ENCODE assay signal across 14 mouse cellular contexts in the genomic region with DNA sequence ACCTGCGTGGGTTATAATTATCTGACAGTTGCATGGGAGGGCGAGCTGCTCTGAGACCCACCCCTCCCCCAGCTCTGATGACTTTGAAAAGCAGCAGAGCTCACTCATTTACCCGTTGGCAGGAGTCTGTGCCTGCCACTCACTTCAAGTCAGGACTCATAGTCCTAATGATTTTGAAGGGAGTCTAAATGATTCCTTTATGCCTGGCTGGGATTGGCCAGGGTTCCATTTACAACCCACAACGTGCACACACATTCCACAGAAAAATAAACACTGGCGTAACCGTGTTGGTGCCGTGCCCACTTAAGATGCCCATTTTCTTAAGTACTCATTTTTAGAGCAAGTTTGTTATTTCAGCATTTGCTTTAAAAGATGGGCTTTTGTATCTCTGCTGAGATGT.
A peak's percentile ranks its signal among the peaks of the same experiment; 100 is the strongest.
DNase-seq lines count a peak whose midpoint lies in the region; ATAC-seq and TF ChIP-seq lines count a peak whose summit lies in the region.
"Had no signal": no experiment of that assay in that cellular context is flagged by ENCODE, and none has a peak within 500 bp of the region (broad histone marks: within the 10 kb centered on the region; RNA-seq: fewer than 3 reads in every experiment).

No protein-coding gene starts in this region.

- no peaks in the 10 kb centered on the region for H3K27me3 ChIP-seq in heart, embryonic 14.5 days (ENCODE audit: control insufficient read depth, insufficient read depth, low read length)
- no peaks in the 10 kb centered on the region for H3K27me3 ChIP-seq in limb, embryonic 14.5 days (ENCODE audit: control insufficient read depth, insufficient read depth, low read length)
- H3K27me3 ChIP-seq: intestine, embryonic 15.5 days had no signal

- 0 out of 4 replicates have a peak overlapping the region, but pooled peaks of 1 of the 2 experiments have one; percentile 2 for H3K27ac ChIP-seq in heart, embryonic 14.5 days (replicated peaks in 1 of 2; ENCODE audit: control insufficient read depth in 1 of 2, insufficient read depth in 1 of 2, low read depth in 2 of 2, low read length in 2 of 2)
- peak overlapping the region; percentile 27 for H3K27ac ChIP-seq in limb, embryonic 14.5 days (replicated peaks; ENCODE audit: low read depth, low read length)
- H3K27ac ChIP-seq: forebrain, embryonic 10.5 days; intestine, embryonic 15.5 days had no signal

- 43% methylated on average over 7 of the region's 7 CpGs for WGBS in heart, embryonic 14.5 days
- 34% methylated on average over 7 of the region's 7 CpGs for WGBS in limb, embryonic 14.5 days

- H3K4me3 ChIP-seq in heart, embryonic 14.5 days (ENCODE audit: control insufficient read depth in 1 of 2, insufficient read depth in 1 of 2, low read depth in 1 of 2, low read length in 2 of 2): no peak overlapping the region
- H3K4me3 ChIP-seq in limb, embryonic 14.5 days (replicated peaks; ENCODE audit: low read length): no peak overlapping the region
- H3K4me3 ChIP-seq: forebrain, embryonic 10.5 days; intestine, embryonic 15.5 days had no signal

- no peak for DNase-seq in heart, adult 11 months
- peak; percentile 82 for DNase-seq in NIH3T3 (ENCODE audit: low read depth)
- DNase-seq in limb, embryonic 14.5 days (ENCODE audit: low spot score): peak; percentile 32
- DNase-seq in lung, postnatal 25 days (ENCODE audit: low spot score): peak; percentile 20
- DNase-seq in right cerebral cortex, postnatal 36 days (ENCODE audit: low spot score in 2 of 2): no peak
- no peak for DNase-seq in embryo, embryonic 11 days
- DNase-seq: cerebellum, adult 11-12 months; midbrain, embryonic 14.5 days; right cerebral cortex, postnatal 4 days; thymus, postnatal 25 days had no signal

- H3K9me3 ChIP-seq in heart, embryonic 14.5 days (ENCODE audit: control insufficient read depth, low read length): no peaks in the 10 kb centered on the region
- no peaks in the 10 kb centered on the region for H3K9me3 ChIP-seq in limb, embryonic 14.5 days (ENCODE audit: control insufficient read depth, low read length)
- H3K9me3 ChIP-seq: forebrain, embryonic 10.5 days; G1E; intestine, embryonic 15.5 days had no signal

- 0 out of 2 replicates have a peak overlapping the region, but pooled peaks have one; percentile 3 for H3K4me2 ChIP-seq in heart, embryonic 14.5 days (ENCODE audit: low read length)
- H3K4me2 ChIP-seq in limb, embryonic 14.5 days (replicated peaks; ENCODE audit: low read depth, low read length, severe bottlenecking): peak overlapping the region; percentile 9; the same call in 1 of the 2 replicates
- H3K4me2 ChIP-seq: intestine, embryonic 15.5 days had no signal

- no peak overlapping the region for H3K9ac ChIP-seq in heart, embryonic 14.5 days (ENCODE audit: low read length)
- no peak overlapping the region for H3K9ac ChIP-seq in limb, embryonic 14.5 days (ENCODE audit: low read depth, low read length, severe bottlenecking)
- H3K9ac ChIP-seq: intestine, embryonic 15.5 days had no signal

- H3K36me3 ChIP-seq in heart, embryonic 14.5 days (ENCODE audit: control insufficient read depth, insufficient read depth, low read length): no peaks in the 10 kb centered on the region
- no peaks in the 10 kb centered on the region for H3K36me3 ChIP-seq in limb, embryonic 14.5 days (ENCODE audit: control insufficient read depth, insufficient read depth, low read length)
- H3K36me3 ChIP-seq: forebrain, embryonic 10.5 days; G1E; intestine, embryonic 15.5 days had no signal

- ATAC-seq in heart, embryonic 14.5 days (ENCODE audit: insufficient number of reproducible peaks, insufficient read depth, low FRiP score, low read depth): no peak
- no peak; the same call in 1 of the 2 replicates for ATAC-seq in limb, embryonic 14.5 days (ENCODE audit: low FRiP score, low read depth)
- ATAC-seq: intestine, embryonic 15.5 days had no signal

- H3K4me1 ChIP-seq in heart, embryonic 14.5 days (ENCODE audit: control insufficient read depth in 2 of 2, insufficient read depth in 2 of 2, low read length in 2 of 2): peaks cover 0 to 5% of the 10 kb centered on the region in 2 experiments; a peak in 2 of 4 replicates
- H3K4me1 ChIP-seq in limb, embryonic 14.5 days (ENCODE audit: control insufficient read depth, insufficient read depth, low read length): peaks cover 12% of the 10 kb centered on the region
- H3K4me1 ChIP-seq: intestine, embryonic 15.5 days had no signal

- no peak for TF ChIP-seq POLR2A in limb, embryonic 14.5 days (IDR thresholded peaks at IDR 0.05; ENCODE audit: borderline replicate concordance, extremely low read depth, insufficient read depth, insufficient read length)

Comparison
In these comparisons a context has a peak if more than half of its experiments do, and no peak if none do; other contexts are left out.
1. DNase-seq: peak in NIH3T3 (single experiment), limb, embryonic 14.5 days (single experiment) and lung, postnatal 25 days (single experiment); none in heart, adult 11 months (single experiment), right cerebral cortex, postnatal 36 days (0 of 2) and embryo, embryonic 11 days (single experiment).